Mouse (Mus musculus): ENCODE results near the gene Crebbp. TPM values are rescaled to one million over a fixed set of nuclear protein-coding genes. Genes with fewer than 3 reads are reported as not detected.

Gene Crebbp
- polyA plus RNA-seq, 1 experiment from 2014 or later: 8.8 TPM

DNA sequence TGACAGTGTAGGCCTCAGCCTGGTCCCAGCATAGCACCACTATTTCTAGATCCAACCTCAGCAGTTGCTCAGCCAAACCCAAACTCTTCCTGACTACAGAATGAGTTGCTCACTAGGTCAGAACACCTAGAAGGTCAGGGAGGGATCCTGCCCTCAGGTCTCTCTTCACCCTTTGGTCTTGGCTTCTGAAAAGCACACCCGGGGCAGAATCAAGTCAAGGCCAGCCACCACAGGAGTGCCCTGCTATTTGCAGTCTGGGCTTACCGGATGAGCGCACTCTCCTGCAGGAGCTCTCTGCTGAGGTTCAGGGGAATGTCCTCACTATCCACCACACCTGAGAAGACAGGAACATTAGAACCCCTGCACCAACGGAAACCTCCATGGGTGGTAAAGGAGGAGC, 161.2 kb downstream of the Crebbp start:
- H3K9ac ChIP-seq: no peak overlapping the region
- no peaks in the 10 kb centered on the region for H3K4me1 ChIP-seq (replicated peaks)
- H3K4me3 ChIP-seq (replicated peaks): no peak overlapping the region
- no peak for DNase-seq
- H3K27ac ChIP-seq: no peak overlapping the region
- peaks cover 93% of the 10 kb centered on the region for H3K36me3 ChIP-seq
- no peak for ATAC-seq (ENCODE audit: low read depth)
- H3K4me2 ChIP-seq: no peak overlapping the region
- no peaks in the 10 kb centered on the region for H3K9me3 ChIP-seq (replicated peaks)
- WGBS (ENCODE audit: insufficient replicate concordance): 85% methylated on average over 4 of the region's 4 CpGs
- no peaks in the 10 kb centered on the region for H3K27me3 ChIP-seq

DNA sequence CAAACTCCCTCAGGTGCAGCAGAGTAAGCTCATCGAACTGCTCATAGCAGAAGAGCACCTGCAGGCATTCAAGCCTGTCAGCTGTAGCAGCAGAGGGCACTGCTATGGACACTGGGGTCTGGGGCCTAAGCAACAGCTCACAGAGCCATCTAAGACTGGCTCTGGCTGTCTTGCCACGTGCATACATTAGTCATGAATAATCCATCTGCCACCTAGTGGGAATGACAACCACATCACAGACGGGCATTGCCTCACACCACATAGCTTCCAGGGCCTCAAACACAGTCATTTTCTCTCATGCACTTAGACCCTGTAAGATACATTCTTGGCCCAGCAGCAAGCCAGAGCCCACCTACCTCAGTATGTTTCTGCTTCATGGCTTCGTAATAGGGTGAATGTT, 168.3 kb downstream of the Crebbp start:
- no peaks in the 10 kb centered on the region for H3K9me3 ChIP-seq (replicated peaks)
- WGBS (ENCODE audit: insufficient replicate concordance): 81% methylated on average over 4 of the region's 4 CpGs
- H3K27me3 ChIP-seq: no peaks in the 10 kb centered on the region
- H3K4me1 ChIP-seq (replicated peaks): no peaks in the 10 kb centered on the region
- DNase-seq: no peak
- H3K36me3 ChIP-seq: peaks cover 86% of the 10 kb centered on the region
- H3K4me3 ChIP-seq (replicated peaks): no peak overlapping the region
- ATAC-seq (ENCODE audit: low read depth): no peak
- H3K9ac ChIP-seq: no peak overlapping the region
- no peak overlapping the region for H3K27ac ChIP-seq
- no peak overlapping the region for H3K4me2 ChIP-seq

DNA sequence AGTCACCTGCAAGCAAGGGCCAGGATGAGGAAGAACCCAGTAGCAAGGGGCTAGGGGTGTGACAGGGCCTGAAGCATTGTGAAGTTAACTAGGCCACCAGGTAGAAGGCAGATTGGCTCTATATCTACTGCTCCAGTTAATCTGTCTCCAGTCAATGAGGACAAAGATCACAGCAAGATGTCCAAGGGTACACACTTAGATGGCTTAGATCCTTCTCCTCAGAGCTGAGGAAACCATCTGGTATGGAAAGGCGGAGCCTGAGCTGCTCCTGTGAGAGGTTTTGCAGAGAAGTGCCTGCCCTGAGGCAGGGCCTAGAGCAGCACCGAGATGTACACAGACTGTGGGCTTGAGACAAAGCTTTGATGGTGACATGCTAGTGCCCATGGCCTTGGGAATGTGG, 169.7 kb downstream of the Crebbp start:
- Histone ChIP-seq H3K27ac (no peak overlapping the region), H3K4me2 (no peak overlapping the region), H3K27me3 (no peaks in the 10 kb centered on the region), H3K9me3 (replicated peaks) (no peaks in the 10 kb centered on the region), H3K36me3 (peaks cover 86% of the 10 kb centered on the region), H3K4me3 (replicated peaks) (no peak overlapping the region), H3K4me1 (replicated peaks) (no peaks in the 10 kb centered on the region), H3K9ac (no peak overlapping the region)
- no peak for ATAC-seq (ENCODE audit: low read depth)
- no peak for DNase-seq
- 85% methylated on average over 2 of the region's 2 CpGs for WGBS (ENCODE audit: insufficient replicate concordance)

DNA sequence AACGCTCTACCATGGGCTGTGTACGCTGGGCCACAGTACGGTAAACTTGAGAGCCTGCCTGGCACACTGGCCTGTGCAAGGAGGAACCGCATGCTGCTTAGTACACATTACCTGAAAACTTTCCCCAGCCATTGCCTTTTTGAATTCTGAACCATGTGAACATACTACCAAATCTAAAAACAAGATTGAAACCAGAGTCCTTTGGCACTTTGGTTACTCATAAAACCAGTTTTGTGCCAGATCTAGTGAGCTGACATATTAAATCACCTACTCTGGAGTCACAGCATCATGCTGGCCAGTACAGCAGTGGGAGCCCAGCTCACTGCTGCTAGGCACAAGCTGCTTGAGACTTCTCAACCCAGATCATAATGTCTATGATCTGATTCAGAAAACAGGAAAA, 172.2 kb downstream of the Crebbp start:
- no peak overlapping the region for H3K4me2 ChIP-seq
- 84% methylated on average over 4 of the region's 4 CpGs for WGBS (ENCODE audit: insufficient replicate concordance)
- H3K27me3 ChIP-seq: no peaks in the 10 kb centered on the region
- DNase-seq (no peak), ATAC-seq (ENCODE audit: low read depth) (no peak)
- H3K27ac ChIP-seq: no peak overlapping the region
- H3K9ac ChIP-seq: no peak overlapping the region
- no peak overlapping the region for H3K4me3 ChIP-seq (replicated peaks)
- no peaks in the 10 kb centered on the region for H3K9me3 ChIP-seq (replicated peaks)
- H3K4me1 ChIP-seq (replicated peaks): 0 out of 2 replicates have a peak, but pooled peaks cover 3% of the 10 kb centered on the region
- peaks cover 88% of the 10 kb centered on the region for H3K36me3 ChIP-seq

DNA sequence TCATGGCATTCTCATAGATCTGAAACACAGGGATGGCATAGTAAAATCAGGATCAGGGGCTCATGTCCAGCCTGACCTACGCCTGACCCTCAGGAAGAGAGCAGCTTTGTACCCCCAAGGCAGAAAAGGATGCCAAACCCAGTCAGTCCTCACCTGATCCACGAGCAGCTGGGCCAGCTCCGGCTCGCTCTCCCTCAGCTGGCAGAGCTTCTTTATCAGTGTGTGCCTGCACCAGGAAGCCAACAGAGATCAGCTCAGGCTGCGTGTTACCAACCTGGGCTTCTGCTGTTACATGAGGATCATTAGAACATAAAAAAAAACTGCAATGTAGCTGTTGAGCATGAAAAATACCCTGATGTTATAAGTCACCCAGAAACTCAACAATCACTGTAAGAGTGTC, 173.6 kb downstream of the Crebbp start:
- no peak overlapping the region for H3K4me3 ChIP-seq (replicated peaks)
- peaks cover 76% of the 10 kb centered on the region for H3K36me3 ChIP-seq
- DNase-seq: no peak
- ATAC-seq (ENCODE audit: low read depth): no peak
- H3K4me1 ChIP-seq (replicated peaks): 0 out of 2 replicates have a peak, but pooled peaks cover 4% of the 10 kb centered on the region
- no peak overlapping the region for H3K9ac ChIP-seq
- no peak overlapping the region for H3K27ac ChIP-seq
- no peak overlapping the region for H3K4me2 ChIP-seq
- H3K27me3 ChIP-seq: no peaks in the 10 kb centered on the region
- 74% methylated on average over 5 of the region's 5 CpGs for WGBS (ENCODE audit: insufficient replicate concordance)
- no peaks in the 10 kb centered on the region for H3K9me3 ChIP-seq (replicated peaks)

DNA sequence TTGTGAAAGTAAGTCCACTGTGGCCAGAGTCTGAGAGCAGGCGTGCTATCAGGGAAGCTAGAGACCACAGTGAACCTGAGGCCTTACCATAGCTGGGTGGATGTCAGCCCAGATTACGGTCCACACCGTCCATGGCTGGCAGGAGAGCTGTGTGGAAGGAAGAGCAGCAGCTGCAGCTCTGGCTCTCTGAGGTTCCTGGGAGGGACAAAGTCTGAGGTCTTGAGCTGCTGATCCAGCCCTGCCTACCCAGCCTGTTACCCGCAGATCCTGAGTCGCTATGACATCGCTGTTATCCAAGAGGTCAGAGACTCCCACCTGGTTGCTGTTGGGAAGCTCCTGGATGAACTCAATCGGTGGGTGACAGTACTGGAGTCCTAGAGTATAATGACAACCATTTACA, 176.1 kb downstream of the Crebbp start:
- H3K9ac ChIP-seq: no peak overlapping the region
- H3K27ac ChIP-seq: no peak overlapping the region
- ATAC-seq (ENCODE audit: low read depth) (no peak), DNase-seq (no peak)
- H3K9me3 ChIP-seq (replicated peaks): no peaks in the 10 kb centered on the region
- H3K4me1 ChIP-seq (replicated peaks): peaks cover 28% of the 10 kb centered on the region
- H3K4me2 ChIP-seq: no peak overlapping the region
- peaks cover 56% of the 10 kb centered on the region for H3K36me3 ChIP-seq
- 86% methylated on average over 7 of the region's 7 CpGs for WGBS (ENCODE audit: insufficient replicate concordance)
- H3K4me3 ChIP-seq (replicated peaks): no peak overlapping the region
- H3K27me3 ChIP-seq: no peaks in the 10 kb centered on the region

DNA sequence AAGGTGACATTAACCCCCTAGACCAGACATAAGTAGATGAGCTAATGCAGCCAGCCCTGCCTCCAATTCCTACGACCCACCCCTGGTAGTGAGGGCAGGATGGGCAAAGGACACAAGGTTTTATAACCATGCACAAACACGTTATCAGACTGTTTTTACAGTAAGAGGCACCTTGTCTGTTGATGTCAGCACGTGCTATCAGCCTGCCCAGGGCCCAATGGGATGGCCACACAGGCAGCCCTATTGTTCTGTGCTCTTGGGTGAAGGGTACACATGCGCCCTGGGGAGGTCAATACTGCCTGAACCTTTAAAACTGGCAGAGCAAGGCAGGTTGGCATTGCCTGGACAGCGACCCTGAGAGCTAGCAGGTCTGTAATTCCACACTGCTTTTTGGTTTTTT, 177.0 kb downstream of the Crebbp start, which contains the start of gene Dnase1:
Dnase1 (plus strand) TSS at position 136 of the 400 bp plus-strand sequence.
- no peak for ATAC-seq (ENCODE audit: low read depth)
- H3K4me3 ChIP-seq (replicated peaks): no peak within 1 kb of the TSS
- 71% methylated on average over 5 of the region's 5 CpGs for WGBS (ENCODE audit: insufficient replicate concordance)
- H3K9me3 ChIP-seq (replicated peaks): no peaks in the 10 kb centered on the region
- no peak within 1 kb of the TSS for H3K4me2 ChIP-seq
- H3K9ac ChIP-seq: no peak within 1 kb of the TSS
- no peak within 1 kb of the TSS for H3K27ac ChIP-seq
- DNase-seq: no peak
- no peaks in the 10 kb centered on the region for H3K27me3 ChIP-seq
- H3K36me3 ChIP-seq: peaks cover 50% of the 10 kb centered on the region
- peaks cover 37% of the 10 kb centered on the region for H3K4me1 ChIP-seq (replicated peaks)

DNA sequence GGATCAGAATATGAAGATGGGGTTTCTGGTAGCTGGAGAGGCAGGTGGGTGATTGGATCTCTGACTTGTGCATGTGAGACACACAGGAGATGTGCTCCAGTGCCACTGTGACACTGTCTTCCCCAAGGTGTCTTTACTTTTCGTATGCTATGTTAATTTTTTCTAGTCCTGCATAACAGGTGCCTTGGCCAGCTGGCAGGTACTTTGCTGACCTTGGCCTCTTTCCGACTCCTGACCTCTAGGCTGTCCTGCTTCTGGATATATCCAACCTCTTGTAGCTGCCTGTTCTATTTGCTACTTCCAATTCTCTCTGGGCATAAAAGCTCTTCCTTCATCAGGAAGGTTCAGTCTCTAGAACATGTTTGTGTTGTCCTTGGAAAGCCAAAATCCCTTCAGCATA, 178.2 kb downstream of the Crebbp start:
- no peak overlapping the region for H3K4me2 ChIP-seq
- 77% methylated on average over 2 of the region's 2 CpGs for WGBS (ENCODE audit: insufficient replicate concordance)
- H3K27me3 ChIP-seq: no peaks in the 10 kb centered on the region
- H3K4me1 ChIP-seq (replicated peaks): peaks cover 40% of the 10 kb centered on the region
- H3K27ac ChIP-seq: no peak overlapping the region
- H3K9me3 ChIP-seq (replicated peaks): no peaks in the 10 kb centered on the region
- H3K4me3 ChIP-seq (replicated peaks): no peak overlapping the region
- DNase-seq (no peak), ATAC-seq (ENCODE audit: low read depth) (no peak)
- peaks cover 42% of the 10 kb centered on the region for H3K36me3 ChIP-seq
- no peak overlapping the region for H3K9ac ChIP-seq

DNA sequence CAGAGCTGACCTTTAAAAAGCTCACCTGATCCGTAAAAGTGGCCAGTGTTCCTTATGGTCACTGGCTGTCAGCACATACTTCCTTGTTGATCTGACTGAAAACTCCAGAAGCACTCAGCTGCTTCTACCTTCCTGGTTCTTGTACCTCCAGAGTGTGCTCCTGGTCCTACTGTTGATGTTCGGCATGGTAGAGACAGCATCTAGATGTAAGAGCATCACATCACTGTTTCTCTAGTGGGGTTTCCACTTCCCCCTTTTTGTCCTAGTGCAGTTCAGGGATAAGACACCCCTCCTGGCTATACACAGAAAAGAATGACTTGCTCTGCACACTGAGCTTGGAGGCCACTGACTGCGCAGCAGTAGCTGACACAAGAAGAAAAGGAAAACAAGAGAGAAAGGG, 179.3 kb downstream of the Crebbp start:
- Histone ChIP-seq H3K27ac (peak overlapping the region; percentile 4; the same call in 1 of the 2 replicates), H3K4me3 (replicated peaks) (no peak overlapping the region), H3K4me2 (no peak overlapping the region), H3K9me3 (replicated peaks) (no peaks in the 10 kb centered on the region), H3K9ac (no peak overlapping the region), H3K27me3 (no peaks in the 10 kb centered on the region), H3K4me1 (replicated peaks) (peaks cover 40% of the 10 kb centered on the region), H3K36me3 (peaks cover 31% of the 10 kb centered on the region)
- no peak for DNase-seq
- WGBS (ENCODE audit: insufficient replicate concordance): 79% methylated on average over 3 of the region's 3 CpGs
- ATAC-seq (ENCODE audit: low read depth): no peak

DNA sequence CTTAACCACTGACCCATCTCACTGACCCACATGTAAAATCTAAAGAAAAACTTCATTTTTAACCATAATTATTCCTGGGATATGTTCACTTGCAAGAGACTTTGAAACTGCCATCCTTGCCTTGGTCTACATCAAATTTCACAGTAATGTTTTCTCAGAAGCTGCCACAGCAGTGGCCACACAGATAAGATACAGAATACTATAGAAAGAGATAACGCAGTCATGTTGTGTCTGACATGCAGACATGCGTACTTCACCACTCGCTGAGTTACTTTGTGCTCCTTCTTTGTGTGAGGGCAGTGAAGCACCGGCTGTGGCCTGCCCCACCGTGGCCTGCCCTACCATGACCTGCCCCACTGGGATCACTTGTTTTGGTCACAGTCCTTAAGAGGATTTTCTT, 179.8 kb downstream of the Crebbp start:
- Histone ChIP-seq H3K4me1 (replicated peaks) (peaks cover 40% of the 10 kb centered on the region), H3K9ac (no peak overlapping the region), H3K36me3 (peaks cover 26% of the 10 kb centered on the region), H3K4me2 (peak overlapping the region; percentile 20; the same call in 1 of the 2 replicates), H3K27me3 (no peaks in the 10 kb centered on the region), H3K27ac (peak overlapping the region; percentile 54), H3K4me3 (replicated peaks) (no peak overlapping the region), H3K9me3 (replicated peaks) (no peaks in the 10 kb centered on the region)
- ATAC-seq (ENCODE audit: low read depth) (peak; percentile 69), DNase-seq (peak; percentile 17)
- WGBS (ENCODE audit: insufficient replicate concordance): 27% methylated on average over 5 of the region's 5 CpGs

DNA sequence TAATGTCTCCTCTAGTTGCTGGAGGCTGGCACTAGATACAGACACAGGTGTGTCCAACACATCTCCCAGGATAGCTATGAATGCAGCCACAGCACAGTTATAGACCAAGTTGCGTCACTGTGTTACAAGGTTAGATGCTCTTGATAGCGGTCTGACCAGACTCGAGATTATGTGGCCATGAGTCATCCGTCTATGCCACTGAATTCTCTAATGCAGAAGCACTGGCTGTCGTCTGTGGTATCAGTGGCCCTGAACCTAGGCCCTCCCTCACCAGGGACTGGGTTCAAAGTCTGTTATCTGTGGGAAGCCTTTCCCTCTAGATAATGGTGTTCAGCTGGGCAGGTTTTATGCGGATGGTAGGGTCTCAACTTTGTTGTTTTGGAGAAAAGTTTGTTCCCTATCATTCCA, 181.5 kb downstream of the Crebbp start:
- H3K9ac ChIP-seq: no peak overlapping the region
- 21% methylated on average over 6 of the region's 6 CpGs for WGBS (ENCODE audit: insufficient replicate concordance)
- H3K4me2 ChIP-seq: no peak overlapping the region
- DNase-seq: peak; percentile 17
- H3K27ac ChIP-seq: no peak overlapping the region; the same call in 1 of the 2 replicates
- no peaks in the 10 kb centered on the region for H3K27me3 ChIP-seq
- ATAC-seq (ENCODE audit: low read depth): peak; percentile 69
- H3K4me1 ChIP-seq (replicated peaks): peaks cover 40% of the 10 kb centered on the region
- H3K4me3 ChIP-seq (replicated peaks): no peak overlapping the region
- no peaks in the 10 kb centered on the region for H3K9me3 ChIP-seq (replicated peaks)
- peaks cover 10% of the 10 kb centered on the region for H3K36me3 ChIP-seq

DNA sequence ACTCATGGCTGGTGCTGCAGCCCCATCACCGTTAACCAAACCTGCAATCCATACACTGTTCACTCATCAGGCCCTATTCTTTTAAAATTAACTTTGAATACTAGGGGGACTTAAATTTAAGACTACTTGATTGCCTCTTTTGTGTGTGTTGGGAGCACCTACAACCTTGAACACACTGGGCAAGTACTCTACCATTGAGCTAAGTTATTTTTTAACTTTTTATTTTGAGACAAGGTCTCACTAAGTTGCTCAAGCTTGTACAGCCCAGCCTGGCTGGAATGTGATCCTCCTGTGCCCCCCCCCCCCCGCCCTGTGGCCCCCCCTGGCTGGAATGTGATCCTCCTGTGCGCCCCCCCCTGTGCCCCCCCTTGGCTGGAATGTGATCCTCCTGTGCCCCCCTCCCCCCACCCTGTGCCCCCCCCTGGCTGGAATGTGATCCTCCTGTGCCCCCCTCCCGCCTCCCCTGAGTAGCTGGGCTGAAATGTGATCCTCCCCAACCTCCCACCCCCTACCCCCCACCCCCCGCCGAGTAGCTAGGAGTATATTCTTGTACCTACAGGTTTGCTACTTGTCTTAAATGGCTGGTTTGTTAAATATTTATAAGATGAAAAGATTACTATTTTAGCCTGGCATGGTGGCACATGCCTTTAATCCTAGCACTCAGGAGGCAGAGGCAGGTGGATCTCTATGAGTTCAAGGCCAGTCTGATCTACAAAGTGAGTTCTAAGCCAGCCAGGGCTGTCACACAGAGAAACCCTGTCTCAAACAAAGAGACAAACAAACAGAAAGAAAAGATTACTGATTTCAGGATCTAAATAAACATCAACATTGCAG, 182.1 kb downstream of the Crebbp start:
- Histone ChIP-seq H3K9ac (no peak overlapping the region), H3K9me3 (replicated peaks) (no peaks in the 10 kb centered on the region), H3K27me3 (no peaks in the 10 kb centered on the region), H3K4me3 (replicated peaks) (no peak overlapping the region), H3K4me1 (replicated peaks) (peaks cover 37% of the 10 kb centered on the region), H3K36me3 (peaks cover 3% of the 10 kb centered on the region; the same call in 1 of the 2 replicates), H3K4me2 (no peak overlapping the region), H3K27ac (no peak overlapping the region)
- DNase-seq (no peak), ATAC-seq (ENCODE audit: low read depth) (no peak)
- 81% methylated on average over 5 of the region's 6 CpGs for WGBS (ENCODE audit: insufficient replicate concordance)
